Mouse (Mus musculus) heart, embryonic 10.5 days (tissue): ENCODE data around the gene Krt16. TPM values are rescaled to one million over a fixed set of nuclear protein-coding genes. Genes with fewer than 3 reads are reported as not detected.
"Not testable (repeated sequence)": the region's sequence is repeated elsewhere in the genome, so short reads cannot be mapped to it uniquely, and the experiment has no call there.

Experiments
- DNase-seq: peaks from one replicate; pipeline ENCODE4 v3.0.0-alpha.2; 2017; ENCODE audit warnings: low spot score
- H3K27ac ChIP-seq: fragments of 300-500 bp; sonication (generic); 2 replicates; pipeline ENCODE4 v1.5.1; 2016; ENCODE audit warnings: mild to moderate bottlenecking
- H3K27me3 ChIP-seq: fragments of 300-500 bp; sonication (generic); 2 replicates; pipeline ENCODE4 v1.6.1; 2016; ENCODE audit warnings: mild to moderate bottlenecking; ENCODE audit not compliant: poor library complexity, insufficient read depth, severe bottlenecking
- H3K36me3 ChIP-seq: fragments of 300-500 bp; sonication (generic); 2 replicates; pipeline ENCODE4 v1.6.1; 2016; ENCODE audit warnings: mild to moderate bottlenecking, moderate library complexity
- H3K4me1 ChIP-seq: fragments of 300-500 bp; sonication (generic); 2 replicates; pipeline ENCODE4 v1.6.1; 2016; ENCODE audit warnings: mild to moderate bottlenecking
- H3K4me3 ChIP-seq: fragments of 300-500 bp; sonication (generic); 2 replicates; pipeline ENCODE4 v1.5.1; 2016; ENCODE audit warnings: mild to moderate bottlenecking, moderate library complexity
- H3K9me3 ChIP-seq: fragments of 300-500 bp; sonication (generic); 2 replicates; pipeline ENCODE4 v1.6.1; 2016; ENCODE audit warnings: mild to moderate bottlenecking, moderate library complexity
- WGBS: fragments of 180-500 bp; shearing (Covaris S2); methylation state at CpG from one replicate; pipeline ENCODE4 v1.1.7; 2016; 5-methylcytosine and 5-hydroxymethylcytosine counted together
- polyA plus RNA-seq: library from polyadenylated mRNA; unstranded; fragments of >200 nt; fragmentation: Nextera tagmentation; extraction: Ambion mirVana; gene quantifications from 2 replicates; pipeline ENCODE4 v1.2.1, GENCODE M21; 2016

The Krt16 gene
- polyA plus RNA-seq, 1 experiment from 2014 or later = not detected

DNA sequence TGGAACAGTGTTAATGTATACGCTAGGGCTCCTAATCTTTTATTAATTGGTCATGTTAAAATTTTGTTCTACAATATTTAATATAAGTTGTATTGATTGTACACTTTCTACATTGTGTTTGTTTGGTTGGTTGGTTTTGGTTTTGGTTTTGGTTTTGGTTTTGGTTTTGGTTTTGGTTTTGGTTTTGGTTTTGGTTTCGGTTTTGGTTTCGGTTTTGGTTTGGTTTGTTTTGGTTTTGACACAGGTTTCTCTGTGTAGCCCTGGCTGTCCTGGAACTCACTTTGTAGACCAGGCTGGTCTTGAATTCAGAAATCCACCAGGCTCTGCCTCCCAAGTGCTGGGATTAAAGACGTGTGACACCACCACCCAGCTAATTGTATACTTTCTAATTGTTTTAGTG, 8.4 kb downstream of the Krt16 start:
- H3K36me3 ChIP-seq, H3K27me3 ChIP-seq, DNase-seq, H3K4me1 ChIP-seq, H3K9me3 ChIP-seq, H3K27ac ChIP-seq, H3K4me3 ChIP-seq: not testable (repeated sequence)
- 80% methylated on average over 4 of the region's 4 CpGs for WGBS

GRCm38 (mm10) chr11:100221741-100222140, 27.0 kb downstream of the Krt16 start:
- WGBS = 71% methylated on average over 8 of the region's 8 CpGs
- 0 out of 2 replicates have a peak, but pooled peaks cover 4% of the 10 kb centered on the region for H3K4me1 ChIP-seq
- no peaks in the 10 kb centered on the region for H3K9me3 ChIP-seq
- no peak overlapping the region for H3K27ac ChIP-seq
- H3K27me3 ChIP-seq = no peaks in the 10 kb centered on the region
- no peak overlapping the region for H3K4me3 ChIP-seq
- no peak for DNase-seq
- H3K36me3 ChIP-seq = no peaks in the 10 kb centered on the region

DNA sequence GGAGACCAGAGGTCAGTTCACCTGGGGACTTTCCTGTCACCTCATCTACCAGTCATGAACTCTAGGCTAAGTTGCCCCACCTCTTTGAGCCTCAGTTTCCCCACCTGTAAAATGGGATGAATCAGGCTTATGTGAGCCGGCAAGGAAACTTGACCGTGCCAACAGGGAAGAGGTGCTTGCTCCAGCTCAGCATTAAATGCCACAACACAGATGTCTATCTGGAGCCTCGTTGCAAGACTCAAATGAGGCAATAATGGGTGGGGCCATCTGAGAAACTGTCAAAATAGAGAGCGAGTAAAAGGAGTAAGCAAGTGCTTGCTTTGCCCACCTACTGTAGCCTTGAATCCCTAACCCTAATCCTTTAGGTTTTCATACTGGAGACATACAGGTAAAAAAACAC, 29.4 kb downstream of the Krt16 start:
- H3K4me1 ChIP-seq = 0 out of 2 replicates have a peak, but pooled peaks cover 4% of the 10 kb centered on the region
- WGBS = 83% methylated on average over 4 of the region's 4 CpGs
- H3K27me3 ChIP-seq = no peaks in the 10 kb centered on the region
- H3K4me3 ChIP-seq = no peak overlapping the region
- H3K36me3 ChIP-seq = no peaks in the 10 kb centered on the region
- no peaks in the 10 kb centered on the region for H3K9me3 ChIP-seq
- no peak for DNase-seq
- H3K27ac ChIP-seq = no peak overlapping the region

DNA sequence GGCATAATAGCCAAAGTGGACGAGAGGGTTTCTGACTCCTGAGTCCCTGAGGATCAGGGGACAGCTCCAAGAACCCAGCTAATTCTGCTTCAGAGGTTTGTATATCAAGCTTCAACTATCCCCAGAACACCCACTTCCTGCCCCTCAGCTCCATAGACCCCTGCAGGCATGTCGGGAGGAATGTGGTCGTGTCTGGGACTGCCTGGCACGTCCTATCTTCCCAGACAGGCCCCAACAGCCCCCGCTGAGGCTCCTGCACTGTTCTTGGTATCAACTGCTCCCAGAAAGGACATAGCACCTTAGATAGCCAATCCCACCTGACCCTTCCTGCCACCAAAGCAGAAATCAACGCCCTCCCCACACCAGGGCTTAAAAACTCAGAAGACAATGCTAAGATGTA, 40.2 kb downstream of the Krt16 start:
- DNase-seq = no peak

DNA sequence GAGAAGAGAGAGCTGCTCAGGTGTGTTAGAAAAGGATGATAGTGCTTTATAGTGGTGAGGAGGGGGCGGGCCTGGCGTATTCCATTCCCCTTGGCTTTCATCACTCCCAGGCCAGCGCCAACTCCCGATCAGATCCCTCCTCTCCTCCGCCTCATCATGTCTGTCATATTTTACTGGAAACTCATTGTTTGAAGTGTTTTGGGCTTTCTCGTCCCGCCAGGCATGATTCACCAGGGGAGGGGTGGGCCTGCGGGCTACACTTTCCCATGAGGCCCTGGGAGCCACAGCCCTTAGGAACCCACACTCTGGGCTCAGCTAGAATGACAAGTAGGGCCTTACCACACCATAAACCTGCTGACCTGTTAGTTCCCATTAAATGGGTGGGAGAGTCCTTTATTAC, 41.2 kb downstream of the Krt16 start, which contains the start of gene Krt14:
Gene Krt14, minus strand, starts transcription at position 51 of the 400 bp plus-strand sequence.
- no peak for DNase-seq
- H3K4me1 ChIP-seq = peaks cover 6% of the 10 kb centered on the region
- 85% methylated on average over 8 of the region's 8 CpGs for WGBS
- H3K9me3 ChIP-seq = no peaks in the 10 kb centered on the region
- no peak within 1 kb of the TSS for H3K27ac ChIP-seq
- H3K27me3 ChIP-seq = peaks cover 5% of the 10 kb centered on the region; the same call in 1 of the 2 replicates
- H3K4me3 ChIP-seq = no peak within 1 kb of the TSS
- H3K36me3 ChIP-seq = no peaks in the 10 kb centered on the region

More for the DNA sequence above, 40.2 kb downstream of the Krt16 start:
- H3K4me3 ChIP-seq = no peak overlapping the region
- no peaks in the 10 kb centered on the region for H3K9me3 ChIP-seq
- H3K27ac ChIP-seq = no peak overlapping the region
- peaks cover 6% of the 10 kb centered on the region for H3K4me1 ChIP-seq
- no peaks in the 10 kb centered on the region for H3K36me3 ChIP-seq
- peaks cover 5% of the 10 kb centered on the region; the same call in 1 of the 2 replicates for H3K27me3 ChIP-seq
- 35% methylated on average over 6 of the region's 6 CpGs for WGBS

GRCm38 (mm10) chr11:100203448-100203847, 45.3 kb downstream of the Krt16 start:
- Histone ChIP-seq H3K36me3 (no peaks in the 10 kb centered on the region), H3K9me3 (no peaks in the 10 kb centered on the region), H3K4me3 (no peak overlapping the region), H3K4me1 (peaks cover under 1% of the 10 kb centered on the region), H3K27ac (no peak overlapping the region), H3K27me3 (peaks cover 5% of the 10 kb centered on the region; the same call in 1 of the 2 replicates)
- WGBS = 13% methylated on average over 6 of the region's 6 CpGs
- DNase-seq = peak; percentile 81

GRCm38 (mm10) chr11:100202906-100203305, 45.8 kb downstream of the Krt16 start:
- Histone ChIP-seq H3K4me3 (no peak overlapping the region), H3K4me1 (no peaks in the 10 kb centered on the region), H3K27ac (no peak overlapping the region), H3K9me3 (no peaks in the 10 kb centered on the region), H3K36me3 (no peaks in the 10 kb centered on the region), H3K27me3 (0 out of 2 replicates have a peak, but pooled peaks cover 5% of the 10 kb centered on the region)
- WGBS = 73% methylated on average over 4 of the region's 4 CpGs
- DNase-seq = no peak

- H3K36me3 ChIP-seq = no peaks in the 10 kb centered on the region
- no peak for DNase-seq
- 0 out of 2 replicates have a peak, but pooled peaks cover 5% of the 10 kb centered on the region for H3K27me3 ChIP-seq
- no peaks in the 10 kb centered on the region for H3K9me3 ChIP-seq
- 43% methylated on average over 8 of the region's 8 CpGs for WGBS
- H3K27ac ChIP-seq = no peak overlapping the region
- no peaks in the 10 kb centered on the region for H3K4me1 ChIP-seq
- no peak overlapping the region for H3K4me3 ChIP-seq
Observed at GRCm38 (mm10) chr11:100200104-100200820, 48.4 kb downstream of the Krt16 start.

- H3K27ac ChIP-seq = no peak overlapping the region
- H3K9me3 ChIP-seq = no peaks in the 10 kb centered on the region
- no peaks in the 10 kb centered on the region for H3K4me1 ChIP-seq
- DNase-seq = no peak
- 56% methylated on average over 4 of the region's 4 CpGs for WGBS
- H3K27me3 ChIP-seq = peaks cover 4% of the 10 kb centered on the region; the same call in 1 of the 2 replicates
- H3K36me3 ChIP-seq = no peaks in the 10 kb centered on the region
- H3K4me3 ChIP-seq = no peak overlapping the region
Observed at GRCm38 (mm10) chr11:100198666-100199065, 50.0 kb downstream of the Krt16 start.

Other genes with a start within 250 kb of the Krt16 start
- not detected in 2 replicates for gene Krt33a, start 232.7 kb downstream of the Krt16 start, polyA plus RNA-seq
- gene Krt33b, start 219.0 kb downstream of the Krt16 start, polyA plus RNA-seq = not detected in 2 replicates
- not detected in 2 replicates for gene Krt34, start 207.3 kb downstream of the Krt16 start, polyA plus RNA-seq
- not detected in 2 replicates for gene Krt31, start 198.4 kb downstream of the Krt16 start, polyA plus RNA-seq
- gene Krt32, start 160.7 kb downstream of the Krt16 start, polyA plus RNA-seq = not detected in 2 replicates
- gene Krt35, start 152.7 kb downstream of the Krt16 start, polyA plus RNA-seq = not detected in 2 replicates
- gene Krt36, start 143.3 kb downstream of the Krt16 start, polyA plus RNA-seq = 0.08 TPM in 1 of 2 replicates, not detected in the other
- gene Krt13, start 127.3 kb downstream of the Krt16 start, polyA plus RNA-seq = 0.10 TPM in 1 of 2 replicates, not detected in the other
- 0.11 and 1.5 TPM in 2 replicates for gene Krt15, start 113.0 kb downstream of the Krt16 start, polyA plus RNA-seq
- gene Krt19, start 100.2 kb downstream of the Krt16 start, polyA plus RNA-seq = 76.3 and 86.1 TPM in 2 replicates
- not detected in 2 replicates for gene Krt9, start 55.7 kb downstream of the Krt16 start, polyA plus RNA-seq
- gene Krt14, start 41.4 kb downstream of the Krt16 start, polyA plus RNA-seq = 0.70 and 1.5 TPM in 2 replicates
- gene Krt17, start 12.1 kb upstream of the Krt16 start, polyA plus RNA-seq = 0.17 and 0.19 TPM in 2 replicates
- gene Krt42, start 21.0 kb upstream of the Krt16 start, polyA plus RNA-seq = not detected in 2 replicates
- 1,444 and 1,503 TPM in 2 replicates for gene Eif1, start 71.0 kb upstream of the Krt16 start, polyA plus RNA-seq
- gene Gast, start 85.5 kb upstream of the Krt16 start, polyA plus RNA-seq = not detected in 2 replicates
- gene Hap1, start 107.2 kb upstream of the Krt16 start, polyA plus RNA-seq = 5.1 and 8.4 TPM in 2 replicates
- 91.3 and 112 TPM in 2 replicates for gene Jup, start 148.9 kb upstream of the Krt16 start, polyA plus RNA-seq
- gene P3h4, start 165.9 kb upstream of the Krt16 start, polyA plus RNA-seq = 71.1 and 81.8 TPM in 2 replicates
- gene Fkbp10, start 166.8 kb upstream of the Krt16 start, polyA plus RNA-seq = 107 and 123 TPM in 2 replicates
- 124 and 128 TPM in 2 replicates for gene Nt5c3b, start 192.9 kb upstream of the Krt16 start, polyA plus RNA-seq
- gene Klhl10, start 193.0 kb upstream of the Krt16 start, polyA plus RNA-seq = 0.71 and 0.90 TPM in 2 replicates
- 6.7 and 9.7 TPM in 2 replicates for gene Klhl11, start 223.8 kb upstream of the Krt16 start, polyA plus RNA-seq